Mouse (Mus musculus) CH12.LX (cell line): ENCODE measurements around the gene Mipep. TPM values are rescaled to one million over a fixed set of nuclear protein-coding genes. Genes with fewer than 3 reads are reported as not detected.

Source experiments
- DNase-seq: peaks from one replicate; pipeline ENCODE4 v3.0.0-alpha.2; 2013; ENCODE audit errors: extremely low read depth
- H3K27ac ChIP-seq: 2 replicates; pipeline ENCODE4 v1.5.1; 2012; ENCODE audit warnings: low read depth, mild to moderate bottlenecking, control low read depth, moderate library complexity; ENCODE audit not compliant: insufficient read depth
- H3K27me3 ChIP-seq: replicated peaks from 2 replicates; pipeline ENCODE3; 2012; ENCODE audit warnings: inconsistent platforms
- H3K36me3 ChIP-seq, 2 experiments: replicated peaks in 1 of 2; 2 replicates each; pipeline versions ENCODE3 to v1.6.1; 2012; ENCODE audit warnings: inconsistent platforms in 1 of 2, low read length in 1 of 2, mild to moderate bottlenecking in 1 of 2, mixed read lengths in 1 of 2, moderate library complexity in 1 of 2; ENCODE audit not compliant: control insufficient read depth in 1 of 2, insufficient read depth in 1 of 2
- H3K4me1 ChIP-seq, 2 experiments: 2 replicates each; pipeline ENCODE4 v1.6.1; 2012; ENCODE audit warnings: inconsistent platforms in 1 of 2, moderate library complexity in 1 of 2; ENCODE audit not compliant: insufficient read depth in 2 of 2, control insufficient read depth in 1 of 2
- H3K4me2 ChIP-seq: 2 replicates; pipeline ENCODE4 v1.6.1; 2012; ENCODE audit warnings: low read depth, mild to moderate bottlenecking, control low read depth; ENCODE audit not compliant: poor library complexity, insufficient read depth, severe bottlenecking
- H3K4me3 ChIP-seq, 3 experiments: fragments of 150-350 bp in 1 of 3; sonication (generic) in 1 of 3; replicated peaks in 1 of 3; 2 replicates each; pipeline versions ENCODE3 to v1.5.1; 2011 to 2012; ENCODE audit warnings: low read depth in 2 of 3, low read length in 2 of 3, mild to moderate bottlenecking in 2 of 3, moderate library complexity in 2 of 3, control low read depth in 1 of 3, improper control_type of control experiment in 1 of 3, inconsistent platforms in 1 of 3, mixed read lengths in 1 of 3; ENCODE audit not compliant: poor library complexity in 1 of 3
- H3K79me2 ChIP-seq: replicated peaks from 2 replicates; pipeline ENCODE4 v1.6.1; 2012; ENCODE audit warnings: mild to moderate bottlenecking, moderate library complexity; ENCODE audit not compliant: control insufficient read depth, poor library complexity, insufficient read depth, severe bottlenecking; ENCODE audit errors: extremely low read depth
- H3K9ac ChIP-seq: 2 replicates; pipeline ENCODE4 v1.6.1; 2012; ENCODE audit warnings: low read depth, mild to moderate bottlenecking, control low read depth, moderate library complexity; ENCODE audit not compliant: insufficient read depth
- H3K9me3 ChIP-seq: replicated peaks from 2 replicates; pipeline ENCODE3; 2012; ENCODE audit warnings: low read length, inconsistent platforms, mixed read lengths
- CHD1 ChIP-seq: IDR thresholded peaks from 2 replicates; pipeline ENCODE4 v1.6.1; 2012; ENCODE audit warnings: low read depth, low read length, improper control_type of control experiment, inconsistent platforms
- E2F4 ChIP-seq: IDR thresholded peaks from 2 replicates; pipeline ENCODE4 v1.6.1; 2011; ENCODE audit warnings: low read depth, low read length, improper control_type of control experiment; ENCODE audit not compliant: insufficient replicate concordance
- ELF1 ChIP-seq: IDR thresholded peaks from 2 replicates; pipeline ENCODE4 v1.6.1; 2014; ENCODE audit warnings: low read depth, mild to moderate bottlenecking, inconsistent platforms, low read length, improper control_type of control experiment
- EP300 ChIP-seq: IDR thresholded peaks from 2 replicates; pipeline ENCODE4 v1.6.1; 2011; ENCODE audit warnings: low read length, improper control_type of control experiment
- GABPA ChIP-seq: IDR thresholded peaks from 2 replicates; pipeline ENCODE4 v1.6.1; 2012; ENCODE audit warnings: low read depth, low read length, improper control_type of control experiment, inconsistent platforms; ENCODE audit not compliant: insufficient replicate concordance
- HCFC1 ChIP-seq: IDR thresholded peaks from 2 replicates; pipeline ENCODE4 v1.6.1; 2012; ENCODE audit warnings: low read depth, mild to moderate bottlenecking, inconsistent platforms, low read length, improper control_type of control experiment
- IRF4 ChIP-seq: IDR thresholded peaks from 2 replicates; pipeline ENCODE4 v1.6.1; 2014; ENCODE audit warnings: low read depth, mild to moderate bottlenecking, inconsistent platforms, low read length, improper control_type of control experiment
- JUND ChIP-seq: conservative IDR thresholded peaks from 2 replicates; pipeline ENCODE4 v1.6.1; 2011; ENCODE audit warnings: low read depth, low read length, improper control_type of control experiment
- KAT2A ChIP-seq: IDR thresholded peaks from 2 replicates; pipeline ENCODE4 v1.6.1; 2012; ENCODE audit warnings: low read length, improper control_type of control experiment, inconsistent platforms; ENCODE audit not compliant: insufficient replicate concordance
- MAFK ChIP-seq: IDR thresholded peaks from 2 replicates; pipeline ENCODE4 v1.6.1; 2011; ENCODE audit warnings: low read length, improper control_type of control experiment; ENCODE audit not compliant: insufficient replicate concordance
- MAX ChIP-seq: IDR thresholded peaks from 2 replicates; pipeline ENCODE4 v1.6.1; 2011; ENCODE audit warnings: low read length, improper control_type of control experiment
- MAZ ChIP-seq: IDR thresholded peaks from 2 replicates; pipeline ENCODE4 v1.6.1; 2012; ENCODE audit warnings: low read depth, mild to moderate bottlenecking, inconsistent platforms, low read length, improper control_type of control experiment, moderate library complexity
- MXI1 ChIP-seq: IDR thresholded peaks from 2 replicates; pipeline ENCODE4 v1.6.1; 2011; ENCODE audit warnings: mild to moderate bottlenecking, low read depth, low read length, improper control_type of control experiment
- MYC ChIP-seq: IDR thresholded peaks from 2 replicates; pipeline ENCODE4 v1.6.1; 2011; ENCODE audit warnings: low read depth, mild to moderate bottlenecking, improper control_type of control experiment, low read length
- NELFE ChIP-seq: IDR thresholded peaks from 2 replicates; pipeline ENCODE4 v1.6.1; 2011; ENCODE audit warnings: low read depth, low read length, improper control_type of control experiment
- NRF1 ChIP-seq: IDR thresholded peaks from 2 replicates; pipeline ENCODE4 v1.6.1; 2014; ENCODE audit warnings: low read depth, mild to moderate bottlenecking, inconsistent platforms, low read length, improper control_type of control experiment, moderate library complexity
- PAX5 ChIP-seq: IDR thresholded peaks from 2 replicates; pipeline ENCODE4 v1.6.1; 2012; ENCODE audit warnings: low read length, inconsistent platforms, mixed read lengths
- POLR2AphosphoS2 ChIP-seq: IDR thresholded peaks from 2 replicates; pipeline ENCODE4 v1.6.1; 2011; ENCODE audit warnings: low read depth, low read length, improper control_type of control experiment
- RAD21 ChIP-seq: IDR thresholded peaks from 2 replicates; pipeline ENCODE4 v1.6.1; 2011; ENCODE audit warnings: low read depth, mild to moderate bottlenecking, low read length, improper control_type of control experiment, moderate library complexity
- RCOR1 ChIP-seq: conservative IDR thresholded peaks from 2 replicates; pipeline ENCODE4 v1.6.1; 2012; ENCODE audit warnings: low read depth, mild to moderate bottlenecking, inconsistent platforms, low read length, improper control_type of control experiment
- SIN3A ChIP-seq: IDR thresholded peaks from 2 replicates; pipeline ENCODE4 v1.6.1; 2012; ENCODE audit warnings: low read length, improper control_type of control experiment, inconsistent platforms
- SMC3 ChIP-seq: IDR thresholded peaks from 2 replicates; pipeline ENCODE4 v1.6.1; 2011; ENCODE audit warnings: low read depth, low read length, improper control_type of control experiment
- TCF12 ChIP-seq: IDR thresholded peaks from 2 replicates; pipeline ENCODE4 v1.6.1; 2014; ENCODE audit warnings: low read depth, mild to moderate bottlenecking, inconsistent platforms, low read length, improper control_type of control experiment
- UBTF ChIP-seq: IDR thresholded peaks from 2 replicates; pipeline ENCODE4 v1.6.1; 2012; ENCODE audit warnings: low read depth, mild to moderate bottlenecking, inconsistent platforms, low read length, improper control_type of control experiment, moderate library complexity
- USF1 ChIP-seq: IDR thresholded peaks from 2 replicates; pipeline ENCODE4 v1.6.1; 2014; ENCODE audit warnings: low read depth, mild to moderate bottlenecking, inconsistent platforms, low read length, improper control_type of control experiment
- USF2 ChIP-seq: conservative IDR thresholded peaks from 2 replicates; pipeline ENCODE4 v1.6.1; 2011; ENCODE audit warnings: low read depth, low read length, improper control_type of control experiment
- ZMIZ1 ChIP-seq: IDR thresholded peaks from 2 replicates; pipeline ENCODE4 v1.6.1; 2012; ENCODE audit warnings: low read depth, mild to moderate bottlenecking, inconsistent platforms, low read length, improper control_type of control experiment
- dilution Hi-C: fragments of 300-500 bp; cut with MboI; formaldehyde crosslinking; loops from 2 replicates; pipeline ENCODE4 v1.14.3; 2020; ENCODE audit warnings: low sequenced_read_pairs; ENCODE audit not compliant: extremely low pct_unique_long_range_greater_than_20kb, extremely low pct_ligation_motif_present
- in situ Hi-C: fragments of 300-500 bp; cut with MboI; formaldehyde crosslinking; loops from 3 replicates; pipeline ENCODE4 v1.14.3; 2019; ENCODE audit warnings: low sequenced_read_pairs, low pct_ligation_motif_present, low pct_unique_long_range_greater_than_20kb, mixed read lengths
- polyA plus RNA-seq: library from polyadenylated mRNA; unstranded; fragments of >175 nt; gene quantifications from 2 replicates; pipeline ENCODE4 v1.2.1, GENCODE M21; 2012; ENCODE audit warnings: low read depth; ENCODE audit not compliant: insufficient read length
- total RNA-seq, 2 experiments: library from RNA; depleted of rRNA; stranded (reverse); fragments of 300-350 nt in 1 of 2; fragments of >200 nt in 1 of 2; gene quantifications; 2 replicates each; pipeline ENCODE4 v1.2.3; 2012 to 2014

Gene Mipep
- total and polyA plus RNA-seq, 3 experiments = 33.1 to 37.2 (median 36.6) TPM

DNA sequence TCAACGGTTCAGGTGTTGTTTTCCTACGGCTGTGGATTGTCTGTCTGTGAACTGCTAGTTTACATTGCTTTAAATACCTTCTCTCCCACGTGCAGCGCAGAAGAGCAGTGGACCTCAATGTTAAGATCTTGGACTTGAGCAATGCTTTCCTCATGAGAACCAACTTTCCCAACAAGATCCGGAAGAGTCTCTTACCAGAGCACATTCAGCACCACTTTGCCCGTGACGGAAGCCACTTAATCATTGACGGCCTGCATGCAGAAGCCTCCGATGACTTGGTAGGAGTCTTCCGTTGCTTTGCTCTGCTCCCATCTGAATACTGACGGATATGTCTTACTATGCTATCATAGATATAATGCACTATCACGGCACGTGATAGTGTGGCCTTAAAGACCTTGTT lies 17.7 kb downstream of the Mipep start:
- in situ Hi-C loops = no loop called here
- Histone ChIP-seq H3K4me3 (no peak overlapping the region), H3K79me2 (no peaks in the 10 kb centered on the region), H3K9me3 (no peaks in the 10 kb centered on the region), H3K36me3 (peaks cover 50 to 90% of the 10 kb centered on the region in 2 experiments), H3K27ac (no peak overlapping the region), H3K4me2 (no peak overlapping the region), H3K4me1 (peaks cover 0 to 25% of the 10 kb centered on the region in 2 experiments; a peak in 2 of 4 replicates), H3K27me3 (no peaks in the 10 kb centered on the region), H3K9ac (no peak overlapping the region)
- dilution Hi-C loops = no loop called here
- DNase-seq = no peak
- no peak for TF ChIP-seq GABPA
- TF ChIP-seq POLR2AphosphoS2 = no peak
- TF ChIP-seq MAFK = no peak
- TF ChIP-seq JUND = no peak
- no peak for TF ChIP-seq PAX5
- TF ChIP-seq NELFE = no peak
- no peak for TF ChIP-seq MXI1
- no peak for TF ChIP-seq MAX
- no peak for TF ChIP-seq UBTF
- TF ChIP-seq ELF1 = no peak
- TF ChIP-seq RAD21 = no peak
- TF ChIP-seq NRF1 = no peak
- TF ChIP-seq USF1 = no peak
- TF ChIP-seq EP300 = no peak
- no peak for TF ChIP-seq CHD1

DNA sequence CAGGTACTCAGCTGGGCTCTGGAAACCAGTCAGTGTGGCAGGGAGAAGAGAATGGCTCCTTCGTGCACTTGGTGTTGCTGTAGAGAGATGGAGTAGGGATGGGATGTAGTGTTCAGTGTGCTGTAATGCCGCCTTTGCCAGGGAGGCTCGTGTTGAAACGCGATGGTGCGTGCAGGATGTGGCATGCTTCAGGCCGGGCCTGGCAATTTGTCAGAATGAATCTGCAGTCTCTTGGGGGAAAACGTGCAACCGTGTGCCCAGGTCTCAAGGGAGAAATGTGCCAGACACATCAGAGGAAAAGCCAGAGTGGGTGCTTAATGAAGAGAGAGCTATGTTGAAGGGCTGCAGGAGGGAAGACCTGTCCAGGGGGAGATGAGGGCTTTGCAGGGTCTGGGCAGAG lies 20.6 kb downstream of the Mipep start:
- DNase-seq = no peak
- H3K27ac ChIP-seq = no peak overlapping the region
- H3K9me3 ChIP-seq = no peaks in the 10 kb centered on the region
- H3K4me3 ChIP-seq = no peak overlapping the region
- H3K27me3 ChIP-seq = no peaks in the 10 kb centered on the region
- in situ Hi-C loops = no loop called here
- H3K79me2 ChIP-seq = no peaks in the 10 kb centered on the region
- H3K4me1 ChIP-seq = peaks cover 0 to 34% of the 10 kb centered on the region in 2 experiments; a peak in 2 of 4 replicates
- no peak for TF ChIP-seq PAX5
- no peak for TF ChIP-seq EP300
- TF ChIP-seq ZMIZ1 = no peak
- no peak for TF ChIP-seq USF2
- no peak for TF ChIP-seq NRF1
- no peak for TF ChIP-seq MAZ
- TF ChIP-seq SMC3 = no peak
- TF ChIP-seq RCOR1 = no peak
- TF ChIP-seq IRF4 = no peak
- no peak for TF ChIP-seq TCF12
- TF ChIP-seq SIN3A = no peak
- TF ChIP-seq MYC = no peak
- TF ChIP-seq UBTF = no peak
- TF ChIP-seq HCFC1 = no peak
- no peak for TF ChIP-seq NELFE
- TF ChIP-seq E2F4 = no peak
- no peak for TF ChIP-seq MXI1
- no peak for TF ChIP-seq KAT2A
- peaks cover 36 to 89% of the 10 kb centered on the region in 2 experiments for H3K36me3 ChIP-seq
- no peak overlapping the region for H3K9ac ChIP-seq
- H3K4me2 ChIP-seq = no peak overlapping the region
- dilution Hi-C loops = no loop called here
